Mouse (Mus musculus): Measurements from ENCODE around the gene Cog6.

Gene Cog6

GRCm38 (mm10) chr3:52960951-52961350, 56.1 kb downstream of the Cog6 start:
- DNase-seq = no peak

- DNase-seq = no peak
Observed at GRCm38 (mm10) chr3:52958444-52959120, 58.5 kb downstream of the Cog6 start.

DNA sequence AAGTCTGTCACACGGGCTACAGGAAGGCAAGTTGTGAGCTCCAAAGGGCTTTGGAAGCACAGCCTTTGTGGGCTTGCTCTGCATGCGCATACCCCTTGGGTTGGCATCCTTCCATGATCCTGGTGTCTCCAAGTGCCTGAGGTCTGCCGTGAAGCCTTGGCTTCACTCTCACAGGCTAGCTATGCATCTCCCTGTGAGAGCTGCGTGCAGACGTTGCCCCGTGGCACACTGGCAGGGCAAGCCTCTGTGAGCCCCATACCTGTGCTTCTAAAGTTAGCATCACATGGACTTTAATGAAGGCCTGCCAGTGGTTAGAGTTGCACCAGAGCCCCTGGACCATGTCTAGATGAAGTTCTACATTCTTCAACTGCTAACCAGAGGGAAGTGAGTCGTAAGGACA, 59.2 kb downstream of the Cog6 start:
- DNase-seq = no peak

DNA sequence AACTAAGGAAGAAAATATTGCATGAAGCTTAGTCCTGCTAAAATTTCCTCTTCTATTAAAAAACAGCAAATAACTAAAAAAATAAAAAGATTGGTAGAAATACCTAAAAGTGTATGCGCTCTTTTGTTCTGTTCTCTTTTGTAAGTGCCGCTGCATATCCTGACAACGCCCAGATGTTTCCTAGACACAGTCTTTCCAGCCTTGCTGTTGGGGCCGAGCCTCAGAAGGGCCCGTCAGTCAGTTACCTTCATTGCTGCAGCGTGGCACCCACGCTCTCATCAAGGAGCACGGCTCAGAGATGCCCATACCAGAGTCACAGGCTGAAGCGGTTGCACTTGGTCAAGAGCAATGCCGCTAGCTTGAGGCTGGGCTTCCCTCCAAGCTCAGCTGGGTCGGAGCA, 60.8 kb downstream of the Cog6 start:
- DNase-seq = peak; percentile 23

DNA sequence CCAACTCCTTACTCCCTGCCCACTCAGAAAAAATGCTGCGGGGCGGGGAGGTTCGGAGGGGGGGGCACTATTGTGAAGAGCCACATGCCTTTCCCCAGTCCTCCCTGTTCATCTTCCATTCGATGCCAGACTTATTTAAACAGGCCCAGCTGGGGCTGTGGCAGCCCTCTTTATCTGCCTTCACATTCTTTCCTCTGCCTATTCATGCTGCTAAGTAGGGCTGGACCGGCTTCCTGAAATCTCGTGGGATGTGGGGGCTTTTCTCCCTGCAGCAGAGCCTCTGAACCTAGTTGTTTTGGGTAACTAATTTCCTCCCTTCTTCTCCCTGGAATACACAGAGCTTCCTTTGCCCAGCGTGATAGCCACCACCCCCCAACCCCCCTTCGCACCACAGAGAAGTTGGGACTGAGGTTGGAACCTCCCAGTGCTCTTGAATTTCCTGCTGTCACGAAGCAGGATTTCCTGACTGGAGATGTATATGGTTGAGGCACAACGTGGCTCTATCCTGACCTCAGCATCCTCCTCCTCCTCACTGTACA, 61.5 kb downstream of the Cog6 start:
- peak; percentile 78 for DNase-seq

- DNase-seq = peak; percentile 70
Observed at GRCm38 (mm10) chr3:52954656-52955055, 62.4 kb downstream of the Cog6 start.

DNA sequence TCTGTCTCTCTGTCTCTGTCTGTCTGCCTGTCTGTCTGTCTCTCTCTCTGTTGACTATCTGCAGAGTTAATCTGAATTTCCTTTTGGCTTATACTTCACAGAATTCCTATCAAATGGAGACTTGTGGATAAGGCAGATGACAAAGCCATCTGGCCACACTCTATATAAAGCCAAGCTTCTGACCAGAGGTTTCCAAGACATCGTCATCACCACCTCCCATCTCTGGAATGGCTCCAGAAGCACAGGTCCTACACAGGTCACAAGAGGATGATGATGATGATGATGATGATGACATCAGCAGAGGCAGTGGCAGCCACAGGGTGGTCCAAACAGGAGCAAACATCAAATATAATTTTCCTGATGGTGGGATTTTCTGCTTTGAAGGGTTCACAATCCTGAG, 63.2 kb downstream of the Cog6 start:
- no peak for DNase-seq

DNA sequence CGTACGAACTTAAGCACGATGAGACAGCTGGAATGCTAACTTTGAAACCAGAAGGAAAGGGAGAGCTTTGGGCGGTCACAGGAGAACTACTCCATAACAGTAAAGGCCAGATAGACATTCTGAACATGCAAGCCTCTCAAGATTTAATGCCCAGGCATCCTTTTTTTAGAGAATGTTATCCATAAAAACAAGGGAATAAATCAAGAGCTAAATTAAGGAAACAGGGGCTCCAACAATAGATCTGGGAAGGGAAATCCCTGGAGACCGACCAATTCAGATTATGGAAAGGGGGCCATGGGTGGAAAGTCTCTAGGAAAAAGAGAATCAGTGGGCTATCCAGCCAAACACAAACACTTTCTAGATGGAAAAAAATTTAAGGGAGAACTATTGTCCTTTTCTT, 68.2 kb downstream of the Cog6 start:
- peak; percentile 21 for DNase-seq

DNA sequence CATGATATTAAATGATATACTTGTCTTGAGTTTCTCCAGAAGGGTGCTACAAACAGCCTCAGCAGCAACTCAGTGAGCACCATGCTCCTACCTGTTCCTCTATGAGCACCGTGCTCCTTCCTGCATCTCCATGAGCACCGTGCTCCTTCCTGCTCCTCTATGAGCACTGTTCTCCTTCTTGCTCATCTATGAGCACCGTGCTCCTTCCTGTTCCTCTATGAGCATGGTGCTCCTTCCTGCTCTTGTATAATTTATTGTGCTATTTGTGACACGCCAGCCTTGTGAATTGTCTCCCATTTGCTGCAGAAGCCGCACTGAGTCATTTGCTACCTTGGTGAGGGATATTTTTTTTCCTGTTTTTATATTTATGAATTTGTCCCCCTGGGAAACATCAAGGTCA, 69.6 kb downstream of the Cog6 start:
- DNase-seq = peak; percentile 12

DNA sequence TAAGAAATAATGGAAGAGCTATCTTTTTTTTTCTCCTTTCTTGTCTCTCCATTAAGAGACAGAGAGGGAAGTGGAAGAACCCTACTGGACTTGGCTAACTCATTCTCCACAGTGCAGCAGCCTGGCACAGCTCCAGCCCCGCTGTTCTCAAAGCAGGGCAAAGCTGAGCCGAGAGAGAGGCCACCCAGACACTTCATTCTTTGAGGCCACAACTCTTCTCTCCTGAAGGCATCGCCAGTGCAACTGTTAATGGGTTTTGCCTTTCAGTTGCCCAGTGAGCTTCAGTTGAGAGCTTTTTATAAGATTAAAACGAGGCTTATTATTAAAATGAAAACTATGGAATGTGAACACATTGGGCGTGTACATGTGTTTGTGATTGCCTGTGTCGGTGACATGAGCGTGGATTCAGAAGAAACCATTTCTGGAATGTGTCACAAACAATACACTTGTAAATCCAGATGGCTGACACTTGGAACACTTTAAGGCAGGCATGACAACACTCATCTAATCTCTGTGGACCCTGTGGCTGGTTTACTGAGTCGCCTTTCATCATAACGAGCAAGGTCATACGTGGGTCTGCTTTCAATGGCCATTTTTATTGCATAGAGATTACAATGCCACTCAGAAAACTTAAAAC, 76.1 kb downstream of the Cog6 start:
- peak; percentile 68 for DNase-seq

- DNase-seq = peak; percentile 66
Observed at GRCm38 (mm10) chr3:52938398-52938797, 78.6 kb downstream of the Cog6 start.

GRCm38 (mm10) chr3:52937739-52938306, 79.2 kb downstream of the Cog6 start:
- DNase-seq = peak; percentile 10

GRCm38 (mm10) chr3:52931956-52932355, 85.1 kb downstream of the Cog6 start:
- DNase-seq = no peak
